In the genomic region with DNA sequence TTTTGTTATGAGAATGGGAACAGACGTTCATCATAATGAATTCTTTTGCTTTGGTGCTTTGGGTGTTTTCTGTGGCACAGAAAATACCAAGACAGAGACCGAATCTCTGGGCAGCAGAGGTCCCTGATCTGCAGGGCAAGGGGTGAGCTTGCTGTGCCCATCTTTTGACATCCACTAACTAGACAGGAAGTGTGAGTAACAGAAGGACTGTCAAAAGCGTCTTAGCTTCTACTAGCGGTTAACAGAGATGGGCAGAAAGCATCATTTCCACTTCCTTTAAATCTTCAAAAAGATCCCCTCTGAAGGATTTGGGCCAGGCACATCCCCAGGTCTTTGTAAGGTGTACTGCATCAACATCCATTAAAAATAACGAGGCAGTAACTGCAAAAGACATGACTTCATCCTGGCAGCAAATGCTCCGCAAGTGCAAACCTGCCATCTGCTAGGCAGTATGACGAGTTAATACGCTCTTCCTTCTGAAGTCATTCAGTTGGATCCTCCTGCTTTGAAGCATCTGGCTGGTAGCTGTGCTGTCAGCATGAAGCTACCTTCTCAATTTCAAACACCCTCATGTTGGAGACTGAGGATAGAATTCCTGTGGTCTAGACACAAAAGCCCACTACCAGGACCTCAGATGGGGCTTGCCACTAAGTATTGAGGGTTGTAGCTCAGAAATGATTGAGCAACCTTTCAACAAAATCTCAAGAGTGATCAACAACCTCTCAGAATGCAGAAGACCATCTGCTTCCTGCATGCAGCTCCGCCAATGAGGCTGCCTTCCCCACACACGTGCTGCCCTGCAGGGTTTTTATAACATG, we compare ENCODE assay signal across 10 mouse cellular contexts. TPM values are rescaled to one million over a fixed set of nuclear protein-coding genes. Genes with fewer than 3 reads are reported as not detected.
DNase-seq lines count a peak whose midpoint lies in the region; ATAC-seq and TF ChIP-seq lines count a peak whose summit lies in the region.
"Had no signal": no experiment of that assay in that cellular context is flagged by ENCODE, and none has a peak within 500 bp of the region (broad histone marks: within the 10 kb centered on the region; RNA-seq: fewer than 3 reads in every experiment).

No protein-coding gene starts in this region.

- H3K27me3 ChIP-seq in cerebellum, adult 2 months (ENCODE audit: control insufficient read depth, insufficient read depth, low read length) = no peaks in the 10 kb centered on the region
- H3K27me3 ChIP-seq in hindbrain, postnatal 0 days (ENCODE audit: insufficient read depth, low read length) = no peaks in the 10 kb centered on the region

- H3K36me3 ChIP-seq in hindbrain, postnatal 0 days (ENCODE audit: insufficient read depth, low read length) = no peaks in the 10 kb centered on the region

- H3K9ac ChIP-seq in hindbrain, postnatal 0 days (replicated peaks; ENCODE audit: low read length) = no peak overlapping the region

- H3K27ac ChIP-seq in cerebellum, adult 2 months (ENCODE audit: insufficient read depth, low read length) = no peak overlapping the region
- H3K27ac ChIP-seq in hindbrain, postnatal 0 days = peak overlapping the region; percentile 62; the same call in 1 of the 2 replicates

- H3K4me3 ChIP-seq in cerebellum, adult 2 months (replicated peaks; ENCODE audit: insufficient read depth, low read depth, low read length) = no peak overlapping the region
- no peak overlapping the region for H3K4me3 ChIP-seq in hindbrain, postnatal 0 days (ENCODE audit: low read length)

- peak; percentile 91 for ATAC-seq in hindbrain, postnatal 0 days

- no peaks in the 10 kb centered on the region for H3K9me3 ChIP-seq in hindbrain, postnatal 0 days (ENCODE audit: low read length)

- H3K4me2 ChIP-seq in hindbrain, postnatal 0 days (ENCODE audit: low read depth, low read length) = no peak overlapping the region

- H3K4me1 ChIP-seq in cerebellum, adult 2 months (ENCODE audit: control insufficient read depth, insufficient read depth, low read length) = no peaks in the 10 kb centered on the region
- no peaks in the 10 kb centered on the region for H3K4me1 ChIP-seq in hindbrain, postnatal 0 days (ENCODE audit: insufficient read depth, low read length)

- no peak for TF ChIP-seq POLR2A in cerebellum, adult 2 months (IDR thresholded peaks at IDR 0.05; ENCODE audit: borderline replicate concordance, insufficient read depth, low read length)

- WGBS in cerebellum, adult 2 months = 24% methylated on average over 10 of the region's 10 CpGs
- WGBS in hindbrain, postnatal 0 days = 44% methylated on average over 10 of the region's 10 CpGs

- TF ChIP-seq CTCF in cerebellum, adult 2 months (IDR thresholded peaks at IDR 0.05; ENCODE audit: borderline replicate concordance, insufficient read depth, low read depth, low read length) = no peak
- TF ChIP-seq CTCF in hindbrain, postnatal 0 days (IDR thresholded peaks at IDR 0.05; ENCODE audit: low read depth) = no peak

- peak; percentile 20 to 28 for DNase-seq in cerebellum, adult 2 months
- DNase-seq in cerebellum, adult 9-11 months = no peak
- peak; percentile 11 for DNase-seq in right cerebral cortex, adult 18-20 months
- DNase-seq in right cerebral cortex, postnatal 4 days = no peak
- peak; percentile 67 for DNase-seq in hindbrain, postnatal 0 days (ENCODE audit: low spot score)
- peak; percentile 15 for DNase-seq in retina, embryonic 14.5 days (ENCODE audit: low spot score)
- DNase-seq in thymus, postnatal 25 days = no peak
- DNase-seq in heart, adult 11 months = no peak
- DNase-seq: lung, adult 18-20 months; thymus, adult 18-20 months had no signal

RNA-seq across cellular contexts. Expression of gene Fzd4, which starts 59.8 kb away (rescaled TPM):
- 5.6 and 6.4 TPM in 2 replicates for polyA plus RNA-seq in cerebellum, adult 2 months (2012; rRNA removed)
- 4.4 and 4.7 TPM in 2 replicates for total RNA-seq in hindbrain, postnatal 0 days (2014; rRNA removed)
- 2.1 TPM in 2 replicates for polyA plus RNA-seq in hindbrain, postnatal 0 days (2015; fragmentation: Nextera tagmentation; extraction: Ambion mirVana)

RNA-seq across cellular contexts. Expression of gene Tmem135, which starts 60.0 kb away (rescaled TPM):
- 41.2 and 42.7 TPM in 2 replicates for polyA plus RNA-seq in cerebellum, adult 2 months (2012; rRNA removed)
- 24.3 and 31.4 TPM in 2 replicates for total RNA-seq in hindbrain, postnatal 0 days (2014; rRNA removed)
- polyA plus RNA-seq in hindbrain, postnatal 0 days (2015; fragmentation: Nextera tagmentation; extraction: Ambion mirVana) = 31.8 and 33.5 TPM in 2 replicates

Comparison
In these comparisons a context has a peak if more than half of its experiments do, and no peak if none do; other contexts are left out.
1. DNase-seq: peak in cerebellum, adult 2 months (2 of 2), right cerebral cortex, adult 18-20 months (single experiment), hindbrain, postnatal 0 days (single experiment) and retina, embryonic 14.5 days (single experiment); none in cerebellum, adult 9-11 months (single experiment), right cerebral cortex, postnatal 4 days (single experiment), thymus, postnatal 25 days (single experiment) and heart, adult 11 months (single experiment).